Mouse (Mus musculus): Measurements from ENCODE around the gene Ptprb. TPM values are rescaled to one million over a fixed set of nuclear protein-coding genes. Genes with fewer than 3 reads are reported as not detected.

Ptprb gene
- polyA plus RNA-seq, 1 experiment from 2014 or later = 2.9 TPM

- no peak overlapping the region for H3K27ac ChIP-seq (ENCODE audit: low read depth, low read length)
- H3K27me3 ChIP-seq (ENCODE audit: control insufficient read depth, insufficient read depth, low read length) = no peaks in the 10 kb centered on the region
- H3K4me1 ChIP-seq (replicated peaks; ENCODE audit: control insufficient read depth, insufficient read depth, low read length) = no peaks in the 10 kb centered on the region
- no peak overlapping the region for H3K9ac ChIP-seq (ENCODE audit: low read length)
- no peak overlapping the region for H3K4me3 ChIP-seq (ENCODE audit: low read depth, low read length)
- H3K4me2 ChIP-seq (ENCODE audit: low read depth, low read length, severe bottlenecking) = no peak overlapping the region
- H3K36me3 ChIP-seq (ENCODE audit: control insufficient read depth, insufficient read depth, low read length) = no peaks in the 10 kb centered on the region
- DNase-seq (ENCODE audit: low spot score) (no peak), ATAC-seq (replicated peaks; ENCODE audit: low FRiP score) (no peak)
- WGBS = 95% methylated on average over 26 of the region's 26 CpGs
- H3K9me3 ChIP-seq (ENCODE audit: control insufficient read depth, low read length) = no peaks in the 10 kb centered on the region; the same call in 1 of the 2 replicates
These were observed 152.9 kb downstream of the Ptprb start for GRCm38 (mm10) chr10:116428026-116428780.

DNA sequence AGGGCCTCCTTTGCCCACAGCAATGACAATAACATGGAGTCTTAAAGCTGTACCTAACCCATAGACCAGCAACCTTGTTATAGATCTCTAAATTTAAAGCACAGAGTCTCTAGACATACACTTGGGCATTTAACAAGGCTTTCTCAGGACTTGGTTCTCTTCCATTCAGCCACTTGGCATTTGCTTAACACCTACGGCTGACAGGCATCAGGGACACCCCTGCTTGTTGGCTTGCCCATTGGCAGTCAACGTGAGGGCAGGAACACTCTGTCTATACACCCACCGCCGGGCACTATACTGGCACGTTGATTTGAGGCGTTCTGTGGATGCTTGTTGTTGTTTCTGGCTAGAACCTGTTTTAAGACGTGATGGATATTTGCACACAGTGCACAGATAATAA, 157.1 kb downstream of the Ptprb start:
- 93% methylated on average over 7 of the region's 7 CpGs for WGBS
- Histone ChIP-seq H3K9me3 (ENCODE audit: control insufficient read depth, low read length) (no peaks in the 10 kb centered on the region; the same call in 1 of the 2 replicates), H3K9ac (ENCODE audit: low read length) (no peak overlapping the region), H3K27me3 (ENCODE audit: control insufficient read depth, insufficient read depth, low read length) (no peaks in the 10 kb centered on the region), H3K4me3 (ENCODE audit: low read depth, low read length) (no peak overlapping the region), H3K4me1 (replicated peaks; ENCODE audit: control insufficient read depth, insufficient read depth, low read length) (no peaks in the 10 kb centered on the region), H3K4me2 (ENCODE audit: low read depth, low read length, severe bottlenecking) (no peak overlapping the region), H3K36me3 (ENCODE audit: control insufficient read depth, insufficient read depth, low read length) (no peaks in the 10 kb centered on the region), H3K27ac (ENCODE audit: low read depth, low read length) (no peak overlapping the region)
- no peak for DNase-seq (ENCODE audit: low spot score)
- no peak for ATAC-seq (replicated peaks; ENCODE audit: low FRiP score)

GRCm38 (mm10) chr10:116435455-116435854, 160.1 kb downstream of the Ptprb start:
- H3K9me3 ChIP-seq (ENCODE audit: control insufficient read depth, low read length) = peaks cover 3% of the 10 kb centered on the region; the same call in 1 of the 2 replicates
- no peaks in the 10 kb centered on the region for H3K36me3 ChIP-seq (ENCODE audit: control insufficient read depth, insufficient read depth, low read length)
- no peaks in the 10 kb centered on the region for H3K27me3 ChIP-seq (ENCODE audit: control insufficient read depth, insufficient read depth, low read length)
- H3K27ac ChIP-seq (ENCODE audit: low read depth, low read length) = no peak overlapping the region
- no peak overlapping the region for H3K9ac ChIP-seq (ENCODE audit: low read length)
- ATAC-seq (replicated peaks; ENCODE audit: low FRiP score) = no peak
- 91% methylated on average over 12 of the region's 12 CpGs for WGBS
- no peak overlapping the region for H3K4me3 ChIP-seq (ENCODE audit: low read depth, low read length)
- H3K4me2 ChIP-seq (ENCODE audit: low read depth, low read length, severe bottlenecking) = no peak overlapping the region
- no peak for DNase-seq (ENCODE audit: low spot score)
- H3K4me1 ChIP-seq (replicated peaks; ENCODE audit: control insufficient read depth, insufficient read depth, low read length) = no peaks in the 10 kb centered on the region

Other genes with a start within 250 kb of the Ptprb start
- not detected in 2 replicates for gene 4933416C03Rik, start 161.6 kb upstream of the Ptprb start, polyA plus RNA-seq (2014; fragmentation: Nextera tagmentation; extraction: Ambion mirVana)
- gene Kcnmb4, start 198.4 kb downstream of the Ptprb start, polyA plus RNA-seq (2014; fragmentation: Nextera tagmentation; extraction: Ambion mirVana) = 9.5 and 12.9 TPM in 2 replicates